Mouse (Mus musculus) limb, embryonic 11.5 days (tissue): ENCODE measurements around the gene Ddx19a. TPM values are rescaled to one million over a fixed set of nuclear protein-coding genes. Genes with fewer than 3 reads are reported as not detected.
"Not testable (repeated sequence)": the region's sequence is repeated elsewhere in the genome, so short reads cannot be mapped to it uniquely, and the experiment has no call there.

Experiments used
- ATAC-seq: fragments of 200-750 bp; cut with Nextera tagmentation; 2 replicates; pipeline ENCODE4 v1.8.0; 2017; ENCODE audit warnings: low read depth; ENCODE audit not compliant: insufficient number of reproducible peaks, low FRiP score, low TSS enrichment
- DNase-seq: peaks from one replicate; pipeline ENCODE4 v3.0.0-alpha.2; 2015; ENCODE audit warnings: low spot score
- H3K27ac ChIP-seq: fragments of 300-500 bp; sonication (generic); replicated peaks from 2 replicates; pipeline ENCODE4 v1.5.1; 2014; ENCODE audit warnings: low read depth, mild to moderate bottlenecking, low read length
- H3K27me3 ChIP-seq: fragments of 300-500 bp; sonication (generic); 2 replicates; pipeline ENCODE4 v1.6.1; 2014; ENCODE audit warnings: mild to moderate bottlenecking, low read length, mixed read lengths; ENCODE audit not compliant: control insufficient read depth, insufficient read depth
- H3K36me3 ChIP-seq: fragments of 300-500 bp; sonication (generic); 2 replicates; pipeline ENCODE4 v1.6.1; 2014; ENCODE audit warnings: mild to moderate bottlenecking, low read length, moderate library complexity, mixed read lengths; ENCODE audit not compliant: control insufficient read depth, insufficient read depth
- H3K4me1 ChIP-seq: fragments of 300-500 bp; sonication (generic); 2 replicates; pipeline ENCODE4 v1.6.1; 2014; ENCODE audit warnings: low read length, mixed read lengths; ENCODE audit not compliant: control insufficient read depth, insufficient read depth
- H3K4me2 ChIP-seq: fragments of 300-500 bp; sonication (generic); 2 replicates; pipeline ENCODE4 v1.6.1; 2014; ENCODE audit warnings: low read depth, mild to moderate bottlenecking, moderate library complexity; ENCODE audit not compliant: severe bottlenecking
- H3K4me3 ChIP-seq: fragments of 300-500 bp; sonication (generic); 2 replicates; pipeline ENCODE4 v1.5.1; 2014; ENCODE audit warnings: low read depth, low read length
- H3K9ac ChIP-seq: fragments of 300-500 bp; sonication (generic); 2 replicates; pipeline ENCODE4 v1.6.1; 2014; ENCODE audit warnings: mild to moderate bottlenecking, low read length
- H3K9me3 ChIP-seq: fragments of 300-500 bp; sonication (generic); 2 replicates; pipeline ENCODE4 v1.6.1; 2016; ENCODE audit warnings: low read length; ENCODE audit not compliant: control insufficient read depth
- WGBS: fragments of 180-500 bp; shearing (Covaris S2); extraction: QIAGEN DNeasy Blood & Tissue Kit; methylation state at CpG from one replicate; pipeline ENCODE4 v1.1.7; 2014; 5-methylcytosine and 5-hydroxymethylcytosine counted together
- polyA plus RNA-seq: library from polyadenylated mRNA; unstranded; fragments of >200 nt; fragmentation: Nextera tagmentation; extraction: Ambion mirVana; gene quantifications from 2 replicates; pipeline ENCODE4 v1.2.1, GENCODE M21; 2014

Ddx19a gene
- polyA plus RNA-seq, 1 experiment from 2014 or later: 34.1 TPM

DNA sequence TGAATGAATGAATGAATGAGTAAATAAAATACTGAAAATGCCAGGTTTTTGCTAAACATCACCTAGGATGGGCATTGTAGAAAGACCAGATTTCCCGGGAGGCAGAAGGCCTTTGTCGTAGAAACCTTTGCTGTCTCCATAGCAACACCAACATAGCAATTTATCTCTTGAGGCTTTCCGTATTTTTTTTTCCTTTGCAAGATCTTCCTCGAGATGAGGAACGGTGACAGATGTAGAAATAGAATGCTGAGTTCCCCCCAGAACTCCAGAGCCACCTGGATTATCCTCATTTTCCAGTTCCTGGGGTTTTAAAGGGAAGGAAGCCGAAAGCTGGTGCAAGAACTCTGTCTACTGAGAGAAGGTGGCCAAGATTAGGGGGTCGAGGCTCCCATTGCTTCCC lies 32.9 kb downstream of the Ddx19a start:
- H3K9me3 ChIP-seq: no peaks in the 10 kb centered on the region
- H3K4me3 ChIP-seq: no peak overlapping the region
- DNase-seq (no peak), ATAC-seq (no peak)
- H3K4me2 ChIP-seq: no peak overlapping the region
- H3K9ac ChIP-seq: no peak overlapping the region
- 91% methylated on average over 7 of the region's 7 CpGs for WGBS
- H3K27ac ChIP-seq: no peak overlapping the region
- peaks cover 13% of the 10 kb centered on the region for H3K36me3 ChIP-seq
- H3K27me3 ChIP-seq: no peaks in the 10 kb centered on the region
- no peaks in the 10 kb centered on the region for H3K4me1 ChIP-seq

DNA sequence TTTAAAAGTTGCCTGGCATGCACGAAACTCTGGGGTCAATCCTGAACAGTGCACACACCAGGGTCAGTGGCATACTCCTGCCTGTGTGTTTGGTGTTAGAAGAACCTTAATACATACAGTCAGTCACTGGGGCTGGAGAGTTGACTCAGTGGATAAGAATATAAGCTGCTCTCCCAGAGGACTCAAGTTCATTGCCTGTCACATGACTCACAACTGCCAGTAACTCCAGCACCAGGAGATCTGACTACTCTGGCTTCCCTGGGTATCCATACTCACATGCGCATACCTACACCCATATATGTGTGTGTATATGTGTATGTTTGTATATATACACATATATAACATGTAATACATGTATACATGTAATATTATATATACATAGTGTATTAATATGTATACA lies 34.5 kb downstream of the Ddx19a start:
- H3K4me2 ChIP-seq: no peak overlapping the region
- no peaks in the 10 kb centered on the region for H3K4me1 ChIP-seq
- ATAC-seq: no peak
- peaks cover 16% of the 10 kb centered on the region for H3K36me3 ChIP-seq
- no peak for DNase-seq
- no peak overlapping the region for H3K27ac ChIP-seq
- no peak overlapping the region for H3K9ac ChIP-seq
- no peak overlapping the region for H3K4me3 ChIP-seq
- H3K9me3 ChIP-seq: no peaks in the 10 kb centered on the region
- 88% methylated on average over 2 of the region's 2 CpGs for WGBS
- H3K27me3 ChIP-seq: no peaks in the 10 kb centered on the region

DNA sequence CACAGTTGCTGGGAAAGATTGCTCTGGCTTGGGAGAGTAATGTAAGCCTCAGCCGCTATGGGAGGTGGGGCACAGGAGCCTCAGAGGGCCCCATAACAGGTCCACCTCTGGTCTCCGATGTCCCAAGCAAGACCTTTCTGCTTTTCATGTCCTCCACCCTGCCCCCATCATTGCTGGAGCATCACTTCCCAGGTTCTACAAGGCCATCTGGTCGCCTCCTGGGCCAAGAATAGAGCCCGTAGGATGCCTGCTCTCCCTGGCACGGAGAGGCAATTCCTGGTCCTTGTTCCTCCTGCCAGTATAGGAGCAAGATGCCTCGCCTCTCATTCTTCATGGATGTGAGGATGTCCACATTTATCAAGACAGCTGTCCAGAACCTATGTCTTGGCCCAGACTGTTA lies 37.7 kb downstream of the Ddx19a start:
- no peak overlapping the region for H3K27ac ChIP-seq
- H3K9me3 ChIP-seq: no peaks in the 10 kb centered on the region
- H3K4me3 ChIP-seq: no peak overlapping the region
- ATAC-seq: no peak
- H3K4me1 ChIP-seq: no peaks in the 10 kb centered on the region
- H3K36me3 ChIP-seq: peaks cover 15% of the 10 kb centered on the region; the same call in 1 of the 2 replicates
- H3K4me2 ChIP-seq: no peak overlapping the region
- H3K9ac ChIP-seq: no peak overlapping the region
- H3K27me3 ChIP-seq: no peaks in the 10 kb centered on the region
- WGBS: 88% methylated on average over 6 of the region's 6 CpGs
- no peak for DNase-seq

DNA sequence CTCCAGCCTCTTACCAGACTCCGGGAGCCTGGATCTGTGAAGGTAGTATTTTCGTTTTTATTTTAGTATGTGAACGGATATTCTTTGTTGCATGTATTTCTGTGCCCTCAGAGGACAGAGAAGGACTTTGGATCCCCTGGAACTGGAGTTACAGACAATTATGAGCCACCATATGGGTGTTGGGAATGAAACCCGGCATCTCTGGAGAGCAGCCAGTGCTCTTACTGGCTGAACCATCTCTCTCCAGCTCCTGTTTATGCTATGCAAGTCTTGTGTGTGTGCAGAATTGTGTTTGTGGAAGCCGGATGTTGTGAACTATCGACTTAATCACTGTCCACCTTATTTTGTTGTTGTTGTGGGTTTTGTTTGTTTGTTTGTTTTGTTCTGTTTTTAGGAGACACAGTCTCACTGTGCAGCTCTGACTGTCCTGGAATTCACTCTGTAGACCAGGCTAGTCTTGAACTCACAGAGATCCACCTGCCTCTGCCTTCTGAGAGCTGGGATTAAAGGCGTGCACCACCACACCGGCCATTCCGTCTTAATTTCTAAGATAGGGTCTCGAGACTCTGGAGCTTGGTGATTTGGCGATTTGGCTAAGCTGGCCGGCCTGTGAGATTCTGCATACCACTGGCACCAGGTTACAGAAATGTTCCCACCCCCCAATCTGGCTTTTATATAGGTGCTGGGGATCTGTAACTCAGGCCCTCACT lies 38.4 kb downstream of the Ddx19a start:
- WGBS: 96% methylated on average over 12 of the region's 12 CpGs
- no peak overlapping the region for H3K27ac ChIP-seq

DNA sequence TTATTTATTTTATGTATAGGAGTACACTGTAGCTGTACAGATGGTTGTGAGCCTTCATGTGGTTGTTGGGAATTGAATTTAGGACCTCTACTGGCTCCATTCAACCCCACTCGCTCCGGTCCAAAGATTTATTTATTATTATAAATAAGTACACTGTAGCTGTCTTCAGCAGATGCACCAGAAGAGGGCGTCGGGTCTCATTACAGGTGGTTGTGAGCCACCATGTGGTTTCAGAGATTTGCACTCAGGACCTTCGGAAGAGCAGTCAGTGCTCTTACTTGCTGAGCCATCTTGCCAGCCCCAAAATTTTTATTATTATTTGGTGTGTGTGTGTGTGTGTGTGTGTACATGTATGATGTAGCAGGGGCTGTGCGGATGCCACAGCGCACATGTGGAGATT lies 39.0 kb downstream of the Ddx19a start:
- not testable (repeated sequence) for H3K27ac ChIP-seq, DNase-seq, H3K27me3 ChIP-seq, H3K9me3 ChIP-seq, H3K4me2 ChIP-seq, H3K4me1 ChIP-seq, H3K4me3 ChIP-seq, H3K9ac ChIP-seq, ATAC-seq
- H3K36me3 ChIP-seq: peaks cover 18% of the 10 kb centered on the region
- 96% methylated on average over 7 of the region's 7 CpGs for WGBS

More for the DNA sequence above, 38.4 kb downstream of the Ddx19a start:
- Histone ChIP-seq H3K4me1 (no peaks in the 10 kb centered on the region), H3K4me2 (no peak overlapping the region), H3K27me3 (no peaks in the 10 kb centered on the region), H3K4me3 (no peak overlapping the region), H3K9ac (0 out of 2 replicates have a peak overlapping the region, but pooled peaks have one; percentile 12), H3K36me3 (peaks cover 15% of the 10 kb centered on the region; the same call in 1 of the 2 replicates), H3K9me3 (no peaks in the 10 kb centered on the region)
- DNase-seq (no peak), ATAC-seq (no peak)

DNA sequence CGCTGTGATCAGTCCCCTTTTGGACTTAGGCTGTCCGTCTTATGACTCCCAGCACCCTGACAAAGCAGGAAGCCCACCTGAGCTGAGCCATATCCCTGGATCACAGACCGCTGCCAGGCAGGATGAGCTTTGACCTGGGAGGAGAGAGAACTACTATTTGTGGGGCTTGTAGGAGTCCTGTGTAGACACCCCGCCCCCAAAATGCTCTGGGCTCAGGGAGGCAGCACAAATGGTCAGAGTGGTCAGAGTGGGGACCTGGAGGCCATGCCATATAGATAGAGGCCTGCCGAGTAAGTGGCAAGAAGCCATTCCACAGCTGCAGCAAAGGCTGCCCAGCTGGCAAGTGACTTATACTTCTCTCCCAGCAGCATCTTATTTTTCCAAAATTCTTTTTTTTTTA lies 39.5 kb downstream of the Ddx19a start:
- H3K27me3 ChIP-seq: no peaks in the 10 kb centered on the region
- H3K27ac ChIP-seq: no peak overlapping the region
- no peaks in the 10 kb centered on the region for H3K9me3 ChIP-seq
- DNase-seq (no peak), ATAC-seq (no peak)
- H3K36me3 ChIP-seq: peaks cover 18% of the 10 kb centered on the region
- WGBS: 92% methylated on average over 5 of the region's 5 CpGs
- H3K9ac ChIP-seq: no peak overlapping the region
- no peak overlapping the region for H3K4me3 ChIP-seq
- no peaks in the 10 kb centered on the region for H3K4me1 ChIP-seq
- no peak overlapping the region for H3K4me2 ChIP-seq

DNA sequence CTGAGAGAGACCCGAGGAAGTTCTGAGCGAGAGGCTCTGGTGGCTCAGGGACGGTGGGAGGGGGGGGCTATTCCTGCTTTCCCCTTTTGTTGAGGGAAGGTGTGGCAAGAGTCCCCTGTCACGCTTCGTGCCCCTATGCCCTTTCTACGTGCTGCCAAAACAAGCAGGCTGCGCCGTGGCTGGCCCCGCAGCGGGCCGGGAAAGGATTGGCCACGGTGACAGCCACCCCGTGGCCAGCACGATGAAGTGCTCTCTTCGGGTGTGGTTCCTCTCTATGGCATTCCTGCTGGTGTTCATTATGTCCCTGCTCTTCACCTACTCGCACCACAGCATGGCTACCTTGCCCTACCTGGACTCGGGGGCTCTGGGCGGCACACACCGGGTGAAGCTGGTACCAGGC lies 40.1 kb downstream of the Ddx19a start:
- ATAC-seq (no peak), DNase-seq (no peak)
- no peaks in the 10 kb centered on the region for H3K9me3 ChIP-seq
- no peaks in the 10 kb centered on the region for H3K4me1 ChIP-seq
- H3K9ac ChIP-seq: no peak overlapping the region
- no peaks in the 10 kb centered on the region for H3K27me3 ChIP-seq
- no peak overlapping the region for H3K4me3 ChIP-seq
- no peak overlapping the region for H3K4me2 ChIP-seq
- no peak overlapping the region for H3K27ac ChIP-seq
- 96% methylated on average over 19 of the region's 19 CpGs for WGBS
- H3K36me3 ChIP-seq: peaks cover 16% of the 10 kb centered on the region

DNA sequence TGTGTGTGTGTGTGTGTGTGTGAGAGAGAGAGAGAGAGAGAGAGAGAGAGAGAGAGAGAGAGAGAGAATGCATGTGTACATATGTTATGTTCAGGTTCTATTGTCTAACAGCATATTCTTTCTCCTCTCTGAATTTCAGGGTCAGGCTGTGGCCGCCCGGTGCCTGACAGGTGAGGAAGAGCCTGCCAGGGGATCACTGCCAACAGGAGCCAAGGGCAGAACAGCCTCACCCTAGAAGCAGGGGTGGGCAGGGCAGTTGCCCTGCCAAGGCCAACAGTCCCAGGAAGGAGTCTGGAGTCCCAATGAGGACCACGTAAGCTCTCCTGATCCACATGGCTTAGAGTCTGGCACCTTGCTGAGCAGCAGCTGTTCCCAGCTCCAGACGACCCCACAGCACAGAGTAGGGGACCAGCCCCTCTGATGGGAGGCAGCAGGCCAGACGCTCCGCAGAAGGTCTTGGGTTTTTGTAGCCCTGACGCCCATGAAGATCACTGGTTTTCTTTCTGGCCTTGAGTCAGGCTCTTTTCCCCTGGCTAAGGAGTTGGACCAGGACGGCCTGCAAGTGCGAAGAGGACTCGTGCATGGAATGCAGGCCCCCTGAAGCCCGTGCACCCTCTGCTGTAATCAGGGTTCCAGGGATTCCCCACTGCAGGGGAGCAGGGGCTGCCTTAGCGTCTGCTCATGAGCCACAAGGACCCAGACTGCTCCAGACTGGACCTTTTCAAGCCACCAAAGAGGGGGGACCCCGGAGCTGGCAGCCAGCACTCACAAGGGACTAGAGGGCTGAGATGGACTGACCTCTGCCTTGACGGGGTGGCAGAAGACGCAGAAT lies 40.8 kb downstream of the Ddx19a start:
- 87% methylated on average over 15 of the region's 15 CpGs for WGBS
- no peak overlapping the region for H3K9ac ChIP-seq
- ATAC-seq: no peak
- DNase-seq: no peak
- H3K9me3 ChIP-seq: no peaks in the 10 kb centered on the region
- no peaks in the 10 kb centered on the region for H3K27me3 ChIP-seq
- H3K4me1 ChIP-seq: no peaks in the 10 kb centered on the region
- no peak overlapping the region for H3K4me2 ChIP-seq
- H3K36me3 ChIP-seq: peaks cover 17% of the 10 kb centered on the region
- no peak overlapping the region for H3K27ac ChIP-seq
- no peak overlapping the region for H3K4me3 ChIP-seq
